Mouse (Mus musculus) myocyte (in vitro differentiated cells): ENCODE data around the gene Anapc4. TPM values are rescaled to one million over a fixed set of nuclear protein-coding genes. Genes with fewer than 3 reads are reported as not detected.

Experiments
- H3K27me3 ChIP-seq: one replicate; pipeline ENCODE4 v1.6.1; 2011; ENCODE audit not compliant: control insufficient read depth, insufficient read depth, insufficient read length
- H3K36me3 ChIP-seq: one replicate; pipeline ENCODE4 v1.6.1; 2011; ENCODE audit not compliant: control insufficient read depth, insufficient read depth
- H3K4me2 ChIP-seq: one replicate; pipeline ENCODE4 v1.6.1; 2011; ENCODE audit warnings: low read depth, control low read depth
- H3K4me3 ChIP-seq: one replicate; pipeline ENCODE4 v1.5.1; 2011; ENCODE audit warnings: mild to moderate bottlenecking, control low read depth, moderate library complexity
- H3K79me2 ChIP-seq: one replicate; pipeline ENCODE4 v1.6.1; 2011; ENCODE audit not compliant: control insufficient read depth, insufficient read depth
- H3ac ChIP-seq: one replicate; pipeline ENCODE4 v1.6.1; 2011; ENCODE audit not compliant: control insufficient read depth, insufficient read length
- CEBPB ChIP-seq: IDR thresholded peaks from 2 replicates; pipeline ENCODE4 v1.6.1; 2011; ENCODE audit warnings: mild to moderate bottlenecking, moderate library complexity; ENCODE audit not compliant: poor library complexity, insufficient read depth, severe bottlenecking
- E2F4 ChIP-seq: IDR thresholded peaks from one replicate; pipeline ENCODE4 v1.6.1; 2011; ENCODE audit warnings: mild to moderate bottlenecking, control low read depth, moderate library complexity; ENCODE audit not compliant: insufficient read depth
- MAX ChIP-seq: IDR thresholded peaks from one replicate; pipeline ENCODE4 v1.6.1; 2011; ENCODE audit warnings: low read depth, mild to moderate bottlenecking, control low read depth
- MYOD1 ChIP-seq, 3 experiments: IDR thresholded peaks; one replicate each; pipeline ENCODE4 v1.6.1; 2011; ENCODE audit warnings: control low read depth in 2 of 3, low read depth in 2 of 3, mild to moderate bottlenecking in 2 of 3, moderate library complexity in 1 of 3; ENCODE audit not compliant: insufficient read length in 2 of 3, control insufficient read depth in 1 of 3
- MYOG ChIP-seq, 3 experiments: IDR thresholded peaks; one replicate each; pipeline ENCODE4 v1.6.1; 2011; ENCODE audit warnings: control low read depth in 2 of 3, low read depth in 2 of 3, mild to moderate bottlenecking in 2 of 3; ENCODE audit not compliant: insufficient read length in 2 of 3, control insufficient read depth in 1 of 3, insufficient read depth in 1 of 3
- POLR2A ChIP-seq: IDR thresholded peaks from one replicate; pipeline ENCODE4 v1.6.1; 2011; ENCODE audit warnings: low read depth, mild to moderate bottlenecking, control low read depth, moderate library complexity; ENCODE audit not compliant: insufficient read length
- POLR2AphosphoS2 ChIP-seq: IDR thresholded peaks from one replicate; pipeline ENCODE4 v1.6.1; 2011; ENCODE audit warnings: low read depth, control low read depth; ENCODE audit not compliant: insufficient read length
- REST ChIP-seq: IDR thresholded peaks from one replicate; pipeline ENCODE4 v1.6.1; 2011; ENCODE audit warnings: mild to moderate bottlenecking, control low read depth, moderate library complexity; ENCODE audit not compliant: insufficient read depth, insufficient read length
- SRF ChIP-seq: IDR thresholded peaks from one replicate; pipeline ENCODE4 v1.6.1; 2011; ENCODE audit warnings: low read depth; ENCODE audit not compliant: control insufficient read depth, insufficient read length
- TCF12 ChIP-seq: IDR thresholded peaks from one replicate; pipeline ENCODE4 v1.6.1; 2011; ENCODE audit warnings: mild to moderate bottlenecking, control low read depth; ENCODE audit not compliant: poor library complexity, insufficient read depth, severe bottlenecking
- TCF3 ChIP-seq: IDR thresholded peaks from one replicate; pipeline ENCODE4 v1.6.1; 2011; ENCODE audit warnings: low read depth, control low read depth; ENCODE audit not compliant: insufficient read length
- USF1 ChIP-seq: IDR thresholded peaks from one replicate; pipeline ENCODE4 v1.6.1; 2011; ENCODE audit warnings: low read depth, mild to moderate bottlenecking, control low read depth, moderate library complexity
- polyA plus RNA-seq: library from polyadenylated mRNA; unstranded; fragments of >200 nt; fragmentation: generic; extraction: Trizol; gene quantifications from one replicate; pipeline ENCODE4 v1.2.1, GENCODE M21; 2012; ENCODE audit warnings: missing spikeins

The Anapc4 gene
- polyA plus RNA-seq, 1 experiment, result 32.2 TPM

DNA sequence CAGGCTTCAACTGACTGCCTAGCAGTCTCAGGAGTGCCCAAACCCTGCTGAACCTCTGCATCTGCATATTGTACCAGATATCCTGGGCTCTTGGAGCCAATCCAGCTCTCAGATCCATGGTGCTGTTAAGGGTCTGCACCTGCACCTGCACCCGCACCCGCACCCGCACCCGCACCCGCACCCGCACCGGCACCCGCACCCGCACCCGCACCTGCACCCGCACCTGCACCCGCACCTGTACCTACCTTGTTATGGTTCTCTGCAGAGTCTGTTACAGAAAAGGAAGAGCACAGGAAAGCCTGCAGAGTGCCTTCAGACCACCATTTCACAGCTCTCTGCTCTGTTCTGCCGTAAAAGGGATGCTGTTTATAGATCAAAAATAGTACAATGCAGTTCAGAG lies 38.2 kb downstream of the Anapc4 start:
- TF ChIP-seq TCF3 (no peak), CEBPB (no peak), USF1 (no peak), MYOD1 (IDR thresholded peaks at IDR 0.05; ENCODE audit: control insufficient read depth in 1 of 3, insufficient read length in 2 of 3, low read depth in 2 of 3) (no peak), E2F4 (no peak)
- peaks cover 19% of the 10 kb centered on the region for H3K36me3 ChIP-seq
- H3K4me2 ChIP-seq, result no peak overlapping the region
- no peak overlapping the region for H3K4me3 ChIP-seq
- H3K27me3 ChIP-seq, result no peaks in the 10 kb centered on the region
- no peaks in the 10 kb centered on the region for H3K79me2 ChIP-seq
- no peak overlapping the region for H3ac ChIP-seq

GRCm38 (mm10) chr5:52878847-52879246 lies 45.0 kb downstream of the Anapc4 start:
- Histone ChIP-seq H3K4me3 (no peak overlapping the region), H3K27me3 (no peaks in the 10 kb centered on the region), H3K4me2 (no peak overlapping the region)

GRCm38 (mm10) chr5:52879926-52880325 lies 46.1 kb downstream of the Anapc4 start:
- Histone ChIP-seq H3ac (no peak overlapping the region), H3K4me3 (no peak overlapping the region), H3K79me2 (no peaks in the 10 kb centered on the region), H3K36me3 (no peaks in the 10 kb centered on the region), H3K27me3 (no peaks in the 10 kb centered on the region), H3K4me2 (no peak overlapping the region)
- TF ChIP-seq E2F4 (no peak), POLR2A (no peak), MYOD1 (IDR thresholded peaks at IDR 0.05; ENCODE audit: control insufficient read depth in 1 of 3, insufficient read length in 2 of 3, low read depth in 2 of 3) (no peak), CEBPB (no peak), REST (no peak), SRF (no peak), USF1 (no peak), MYOG (IDR thresholded peaks at IDR 0.05; ENCODE audit: control insufficient read depth in 1 of 3, insufficient read depth in 1 of 3, insufficient read length in 2 of 3, low read depth in 2 of 3) (no peak), MAX (no peak), TCF12 (no peak), POLR2AphosphoS2 (no peak), TCF3 (no peak)

More at GRCm38 (mm10) chr5:52878847-52879246, 45.0 kb downstream of the Anapc4 start:
- Histone ChIP-seq H3K79me2 (no peaks in the 10 kb centered on the region), H3K36me3 (no peaks in the 10 kb centered on the region), H3ac (no peak overlapping the region)
- no peak for TF ChIP-seq CEBPB
- TF ChIP-seq MYOG (IDR thresholded peaks at IDR 0.05; ENCODE audit: control insufficient read depth in 1 of 3, insufficient read depth in 1 of 3, insufficient read length in 2 of 3, low read depth in 2 of 3), result no peak
- TF ChIP-seq MYOD1 (IDR thresholded peaks at IDR 0.05; ENCODE audit: control insufficient read depth in 1 of 3, insufficient read length in 2 of 3, low read depth in 2 of 3), result no peak
- TF ChIP-seq E2F4, result no peak
- no peak for TF ChIP-seq MAX
- no peak for TF ChIP-seq REST
- TF ChIP-seq POLR2A, result no peak
- TF ChIP-seq TCF12, result no peak
- TF ChIP-seq SRF, result no peak
- TF ChIP-seq POLR2AphosphoS2, result no peak
- TF ChIP-seq USF1, result no peak
- TF ChIP-seq TCF3, result no peak

DNA sequence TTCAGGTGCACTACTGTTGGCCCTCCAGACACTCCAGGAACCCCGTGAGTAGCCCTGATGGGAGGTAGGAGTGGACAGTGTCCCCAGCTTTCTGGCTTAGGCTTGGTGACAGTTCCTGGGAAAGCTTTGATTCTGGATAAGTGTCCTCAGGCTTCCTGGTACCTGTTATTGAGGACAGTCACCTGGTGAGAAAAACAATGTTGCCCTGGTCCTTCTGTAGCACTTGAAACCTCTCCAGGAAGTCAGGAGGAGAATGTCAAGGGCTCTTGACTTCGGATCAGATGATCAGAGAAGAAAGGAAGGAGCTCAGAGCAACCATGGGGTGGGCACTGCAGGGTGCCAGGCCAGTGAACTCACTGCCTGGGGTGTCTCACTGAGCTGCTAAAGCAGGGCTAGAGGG lies 48.6 kb downstream of the Anapc4 start:
- H3K4me2 ChIP-seq, result no peak overlapping the region
- no peak overlapping the region for H3ac ChIP-seq
- H3K36me3 ChIP-seq, result no peaks in the 10 kb centered on the region
- no peak overlapping the region for H3K4me3 ChIP-seq
- H3K79me2 ChIP-seq, result no peaks in the 10 kb centered on the region
- H3K27me3 ChIP-seq, result no peaks in the 10 kb centered on the region
- TF ChIP-seq MYOG (IDR thresholded peaks at IDR 0.05; ENCODE audit: control insufficient read depth in 1 of 3, insufficient read depth in 1 of 3, insufficient read length in 2 of 3, low read depth in 2 of 3) (no peak), USF1 (no peak), POLR2AphosphoS2 (no peak), E2F4 (no peak), TCF12 (no peak), CEBPB (no peak), REST (no peak), MAX (no peak), TCF3 (no peak)

DNA sequence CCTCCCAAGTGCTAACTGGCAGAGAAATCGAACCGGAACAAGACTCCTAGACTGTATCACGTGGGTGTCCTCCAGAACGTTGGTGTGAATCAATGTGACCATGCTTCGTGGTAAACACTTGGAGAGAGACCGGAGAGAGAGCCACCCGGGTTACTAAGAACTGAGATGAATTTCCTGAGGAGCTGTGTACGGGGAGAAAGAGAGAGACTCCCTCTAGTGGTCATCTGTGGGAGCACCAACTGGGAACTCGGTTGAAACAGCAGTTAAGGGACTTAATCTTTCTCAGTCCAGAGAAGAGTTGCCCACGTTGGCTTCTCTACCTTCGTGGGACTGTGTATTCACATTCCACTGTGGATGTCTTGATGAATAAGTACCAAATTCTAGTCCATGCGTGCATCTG lies 53.3 kb downstream of the Anapc4 start:
- H3K79me2 ChIP-seq, result no peaks in the 10 kb centered on the region
- no peak overlapping the region for H3ac ChIP-seq
- TF ChIP-seq TCF3 (no peak), POLR2AphosphoS2 (no peak)
- H3K4me2 ChIP-seq, result no peak overlapping the region
- H3K27me3 ChIP-seq, result no peaks in the 10 kb centered on the region
- no peaks in the 10 kb centered on the region for H3K36me3 ChIP-seq
- H3K4me3 ChIP-seq, result no peak overlapping the region
